Mouse (Mus musculus) megakaryocyte, embryonic 14.5 days (primary cell): Measurements from ENCODE around the gene Shc4.

Source experiments
- FLI1 ChIP-seq: IDR thresholded peaks from 2 replicates; pipeline ENCODE4 v1.6.1; 2012; ENCODE audit warnings: low read length, inconsistent platforms, mixed read lengths
- GATA1 ChIP-seq: IDR thresholded peaks from 3 replicates; pipeline ENCODE4 v1.6.1; 2012; ENCODE audit warnings: mixed read lengths, low read length, inconsistent platforms, borderline replicate concordance

DNA sequence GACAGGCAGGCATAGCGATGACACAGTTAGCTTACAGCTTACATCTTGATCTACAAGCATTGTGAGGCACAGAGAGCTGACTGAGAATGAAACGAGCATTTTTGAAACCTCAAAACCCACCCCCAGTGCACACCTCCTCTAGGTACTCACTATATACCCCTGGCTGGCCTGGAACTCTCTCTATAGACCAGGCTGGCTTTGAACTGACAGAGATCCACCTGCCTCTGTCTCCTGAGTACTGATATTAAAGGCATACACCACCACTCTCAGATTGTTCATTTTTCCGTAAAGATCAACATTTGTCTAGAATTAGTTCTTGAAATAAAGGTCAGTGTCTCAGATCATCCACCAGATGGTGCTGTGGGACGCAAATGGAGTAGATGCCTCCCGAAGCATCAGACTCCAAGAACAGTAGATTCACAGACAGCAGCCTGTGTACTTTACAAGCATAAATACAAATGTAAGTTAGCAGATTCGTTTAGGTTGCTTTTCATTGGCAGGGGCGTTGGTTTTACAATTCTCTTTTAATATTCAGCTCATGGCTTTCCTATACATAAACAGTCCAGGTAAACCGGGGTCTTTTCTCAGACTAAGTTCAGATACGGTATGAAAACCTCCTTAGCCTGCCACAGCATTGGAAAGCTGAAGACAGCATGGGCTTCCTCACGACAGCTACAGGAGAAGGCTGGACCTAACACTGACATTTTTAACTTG, 64.0 kb downstream of the Shc4 start:
- TF ChIP-seq GATA1 = no peak
- TF ChIP-seq FLI1 = no peak
